Mouse (Mus musculus): ENCODE measurements around the gene Elfn2.

DNA sequence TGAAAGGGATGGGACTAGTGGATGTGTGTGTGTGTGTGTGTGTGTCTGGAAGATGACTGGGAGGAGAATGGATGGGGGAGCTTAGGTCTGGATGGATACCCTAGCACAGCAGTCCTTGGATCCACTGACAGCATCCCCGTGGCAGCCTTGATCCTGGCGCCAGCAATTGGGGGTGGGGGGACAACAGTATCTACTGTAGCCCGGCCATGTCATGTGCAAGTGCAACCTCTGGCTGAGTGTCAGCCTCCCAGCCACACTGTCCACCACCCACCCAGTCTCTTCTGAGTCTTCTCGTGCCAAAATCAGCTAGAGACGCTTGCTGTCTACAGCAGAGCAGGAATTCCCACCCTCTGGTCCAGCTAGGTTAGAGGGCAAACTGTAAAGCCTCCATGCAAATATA, 54.3 kb downstream of the Elfn2 start:
- TF ChIP-seq CTCF (IDR thresholded peaks at IDR 0.05; ENCODE audit: borderline replicate concordance, insufficient read depth, low read depth, low read length) (no peak), POLR2A (IDR thresholded peaks at IDR 0.05; ENCODE audit: borderline replicate concordance, insufficient read depth, low read length) (no peak)
